Mouse (Mus musculus): Measurements from ENCODE around the gene Rassf2.

DNA sequence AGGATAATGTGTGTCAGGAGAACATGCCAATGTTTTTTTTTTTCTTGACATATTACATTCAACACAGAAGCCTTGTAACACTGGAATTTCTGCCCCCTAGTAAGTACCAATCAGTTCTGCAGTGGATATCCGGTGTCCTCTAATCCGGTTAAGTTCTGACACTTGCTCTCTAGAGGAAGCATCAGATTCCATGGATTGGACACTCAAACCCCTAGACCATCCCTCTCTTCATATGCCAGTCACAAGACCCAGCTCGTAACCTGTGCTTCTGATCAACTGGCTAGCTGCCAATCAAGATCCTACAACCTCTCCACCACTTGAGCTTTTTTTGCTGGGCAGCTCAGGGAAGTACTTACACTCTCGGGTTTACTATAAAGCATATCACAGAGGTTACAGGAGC is 8.4 kb downstream of the Rassf2 start:
- TF ChIP-seq GATA1 (IDR thresholded peaks at IDR 0.05; ENCODE audit: borderline replicate concordance, low read length) = no peak
- TF ChIP-seq FLI1 (IDR thresholded peaks at IDR 0.05; ENCODE audit: low read length) = no peak

Data from megakaryocyte, embryonic 14.5 days (primary cell).